Mouse (Mus musculus): ENCODE results near the gene Ppm1g.

DNA sequence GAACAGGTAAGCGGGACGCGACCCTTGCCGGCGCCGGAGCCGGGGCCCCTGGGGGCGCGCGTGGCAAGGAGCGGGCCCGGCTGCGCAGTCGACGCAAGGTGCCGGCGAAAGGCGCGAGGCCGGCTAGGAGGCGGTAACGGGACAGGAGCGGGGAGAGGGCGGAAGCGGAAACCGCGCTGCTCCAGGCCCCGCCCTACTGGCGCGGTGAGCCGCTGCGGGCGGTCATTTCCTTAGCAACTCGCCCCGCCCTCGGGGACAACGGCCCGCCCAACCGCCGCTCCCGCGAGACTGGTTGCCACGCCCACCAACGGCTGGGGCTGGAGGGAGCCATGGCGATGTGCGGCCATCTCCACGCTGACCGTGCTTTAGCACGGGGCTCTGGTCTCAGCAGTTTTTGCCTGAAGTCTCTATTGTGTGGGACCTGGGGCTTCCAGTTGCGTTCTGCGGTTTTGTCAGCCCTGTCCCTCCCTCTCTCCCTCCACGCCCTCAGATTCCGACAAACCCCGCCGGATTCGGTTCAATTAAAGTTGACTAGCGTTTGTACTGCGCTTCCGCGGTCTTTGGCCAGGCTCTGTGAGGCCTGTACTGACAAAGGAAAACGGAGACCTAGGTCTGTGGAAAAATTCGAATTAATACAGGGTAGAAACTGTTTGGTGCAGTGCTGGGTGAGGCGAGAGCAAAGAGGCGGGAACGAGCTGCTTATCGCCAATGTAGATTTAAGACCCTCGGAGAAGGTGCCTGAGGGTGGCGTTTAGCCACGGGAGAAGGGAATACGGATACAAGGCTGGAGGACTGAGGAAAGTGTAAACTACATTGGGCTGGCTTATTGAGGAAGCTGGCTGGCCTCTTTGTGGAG, at the start of gene Ppm1g:
- TF ChIP-seq CTCF (conservative IDR thresholded peaks at IDR 0.05; ENCODE audit: low read length): no peak
- TF ChIP-seq POU5F1 (IDR thresholded peaks at IDR 0.05; ENCODE audit: borderline replicate concordance, low read length): no peak
